In genomic region chr6:5930140-5930539, GRCm38 (mm10) we compare ENCODE assay signal across 11 mouse cellular contexts.
DNase-seq lines count a peak whose midpoint lies in the region.
"Had no signal": no experiment of that assay in that cellular context is flagged by ENCODE, and none has a peak within 500 bp of the region (broad histone marks: within the 10 kb centered on the region; RNA-seq: fewer than 3 reads in every experiment).

No protein-coding gene starts in this region.

- intact Hi-C loops in left cerebral cortex, postnatal 4 days (cut with DNase I), result no loop called here

- peak; percentile 44 to 61 for DNase-seq in cerebellum, postnatal 10 days
- no peak for DNase-seq in cerebellum, adult 18-20 months
- peak; percentile 27 to 32 for DNase-seq in left cerebral cortex, adult 18-20 months (ENCODE audit: low spot score in 2 of 2)
- DNase-seq in left cerebral cortex, adult 11 months (ENCODE audit: low spot score), result no peak
- DNase-seq in frontal cortex, postnatal 36 days (ENCODE audit: low spot score in 2 of 2), result peak; percentile 16 to 42
- DNase-seq in left cerebral cortex, postnatal 4 days, result peak; percentile 55
- no peak for DNase-seq in embryo, embryonic 10 days (ENCODE audit: low spot score)
- no peak for DNase-seq in thymus, postnatal 0 days (ENCODE audit: low spot score)
- DNase-seq: cerebellum, adult 8-10 months; heart, adult 2 months; lung, embryonic 14.5 days had no signal

Comparison
In these comparisons a context has a peak if more than half of its experiments do, and no peak if none do; other contexts are left out.
1. DNase-seq: peak in cerebellum, postnatal 10 days (2 of 2), left cerebral cortex, adult 18-20 months (2 of 2), frontal cortex, postnatal 36 days (2 of 2) and left cerebral cortex, postnatal 4 days (single experiment); none in cerebellum, adult 18-20 months (0 of 2), left cerebral cortex, adult 11 months (single experiment), embryo, embryonic 10 days (single experiment) and thymus, postnatal 0 days (single experiment).